Mouse (Mus musculus): ENCODE data around the gene Cfap61. TPM values are rescaled to one million over a fixed set of nuclear protein-coding genes. Genes with fewer than 3 reads are reported as not detected.

The Cfap61 gene
- total RNA-seq, 1 experiment from 2014 or later = 39.6 TPM

- DNase-seq = no peak
These were observed 76.2 kb downstream of the Cfap61 start for GRCm38 (mm10) chr2:146010816-146011215.

DNA sequence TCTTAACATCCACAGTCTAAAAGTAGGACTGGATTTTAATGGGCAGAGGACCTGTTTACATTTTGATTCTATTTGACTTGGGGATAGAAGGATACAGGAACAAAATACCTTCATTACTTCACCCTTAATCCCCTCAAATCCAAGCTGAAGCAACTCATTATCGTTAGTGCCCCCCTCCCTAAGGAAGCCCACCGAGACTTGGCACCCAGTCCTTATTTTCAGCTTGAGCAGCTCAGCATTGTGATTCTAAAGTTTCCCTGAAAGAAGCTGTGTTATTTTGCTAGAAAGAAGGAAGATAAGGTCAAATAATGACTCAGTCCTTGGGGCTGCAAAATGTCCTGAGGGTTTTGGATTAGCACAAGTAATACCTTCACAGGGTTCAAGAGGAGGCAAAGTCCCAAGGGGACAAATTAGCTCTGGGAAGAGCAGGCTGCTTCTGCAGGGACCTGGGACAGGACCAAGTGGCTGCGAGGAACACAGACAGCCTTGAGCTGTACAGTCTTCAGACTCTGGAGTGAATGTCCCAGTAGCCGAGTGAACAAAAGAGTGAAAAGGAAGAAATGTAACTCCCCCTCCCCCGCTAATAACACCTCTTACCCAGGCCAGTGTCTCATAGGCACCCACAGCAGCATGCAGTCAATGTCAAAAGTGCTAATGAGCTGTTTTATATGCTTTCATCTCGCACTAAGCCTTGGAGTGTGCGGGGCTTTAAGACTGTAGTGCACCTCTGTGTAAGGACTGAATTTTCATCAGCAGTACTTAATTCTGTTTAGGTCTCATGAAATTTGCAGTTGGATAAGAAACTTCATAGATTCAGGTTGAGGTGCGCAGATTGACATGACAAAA, 81.0 kb downstream of the Cfap61 start:
- DNase-seq = no peak

DNA sequence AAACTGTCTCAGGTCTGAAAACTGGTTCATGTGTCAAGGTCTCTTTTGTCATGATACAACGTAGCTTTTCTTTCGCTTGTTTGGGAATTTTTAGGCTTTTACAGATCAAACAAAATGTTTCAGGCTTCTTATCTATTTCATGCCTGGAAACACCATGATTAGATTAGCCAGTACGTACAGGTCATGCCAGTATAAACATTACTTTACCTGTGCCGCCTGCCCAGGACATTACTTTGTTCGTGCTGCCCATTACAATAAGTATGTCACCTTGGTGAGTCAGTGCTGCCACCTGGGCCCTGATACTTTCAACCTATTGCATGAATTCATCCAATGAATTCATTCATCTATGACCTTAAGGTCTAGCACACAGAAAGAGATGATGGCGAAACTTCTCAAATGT, 88.3 kb downstream of the Cfap61 start:
- DNase-seq = no peak

DNA sequence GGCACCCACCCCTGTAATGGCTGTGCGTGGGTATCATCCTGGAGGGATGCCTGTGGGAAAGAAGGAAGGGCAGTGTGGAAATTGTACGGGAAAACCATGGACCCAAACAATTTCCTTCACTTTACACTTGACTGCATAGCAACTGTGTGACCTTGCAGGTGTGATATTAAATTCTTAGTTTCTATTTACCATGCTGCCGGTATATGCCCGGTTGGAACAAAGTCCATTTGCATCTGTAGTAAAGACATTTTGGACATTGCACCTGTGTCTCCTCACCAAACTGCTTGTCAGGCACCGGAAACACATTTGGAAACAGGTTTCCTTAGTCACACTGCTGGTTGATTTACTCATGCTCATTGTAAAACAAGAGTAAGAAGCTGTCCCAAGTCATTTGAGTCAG, 109.1 kb downstream of the Cfap61 start:
- no peak for DNase-seq

- DNase-seq = peak; percentile 12
These were observed 110.6 kb downstream of the Cfap61 start for GRCm38 (mm10) chr2:146044926-146045890.

- no peak for DNase-seq
These were observed 113.1 kb downstream of the Cfap61 start for GRCm38 (mm10) chr2:146047691-146048090.

- DNase-seq = no peak
These were observed 113.7 kb downstream of the Cfap61 start for GRCm38 (mm10) chr2:146048221-146048829.

DNA sequence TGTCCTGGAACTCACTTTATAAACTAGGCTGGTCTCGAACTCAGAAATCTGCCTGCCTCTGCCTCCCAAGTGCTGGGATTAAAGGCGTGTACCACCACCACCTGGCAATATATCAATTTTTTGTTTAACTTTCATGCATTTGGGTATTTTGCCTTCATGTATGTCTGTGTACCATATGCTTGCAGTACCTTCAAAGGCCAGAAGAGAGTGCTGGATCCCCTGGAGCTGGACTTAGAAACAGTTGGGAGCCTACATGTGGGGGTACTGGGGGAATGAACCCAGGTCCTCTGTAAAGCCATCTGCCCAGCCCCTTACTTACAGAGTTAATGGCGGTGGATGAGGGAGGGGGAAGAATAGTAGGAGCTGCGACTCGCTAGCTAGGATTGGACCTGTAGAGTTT, 114.8 kb downstream of the Cfap61 start:
- no peak for DNase-seq

- no peak for DNase-seq
These were observed 115.5 kb downstream of the Cfap61 start for GRCm38 (mm10) chr2:146050069-146050468.

DNA sequence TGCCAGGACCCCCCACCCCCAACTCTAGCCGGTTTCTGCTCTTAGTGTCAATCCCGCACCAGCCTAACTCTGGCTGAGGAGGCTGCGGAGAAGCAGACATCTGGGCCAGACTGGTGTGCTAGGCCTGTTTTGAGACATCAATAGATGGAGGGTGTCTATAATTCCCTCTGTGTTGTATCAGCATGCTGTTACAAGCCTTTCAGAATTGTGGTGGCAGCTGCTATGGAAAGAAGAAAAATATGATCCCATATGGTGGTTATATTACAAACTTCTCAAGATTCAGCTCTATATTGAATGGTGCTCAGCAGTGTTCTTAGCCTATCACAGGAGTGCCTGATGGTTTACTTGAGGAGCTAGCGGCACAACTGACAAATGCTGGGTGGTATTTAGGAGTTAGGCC, 116.8 kb downstream of the Cfap61 start:
- no peak for DNase-seq

- DNase-seq = no peak
These were observed 122.5 kb downstream of the Cfap61 start for GRCm38 (mm10) chr2:146057123-146057522.

GRCm38 (mm10) chr2:146058791-146059190, 124.2 kb downstream of the Cfap61 start:
- DNase-seq = no peak

- DNase-seq = no peak
These were observed 127.1 kb downstream of the Cfap61 start for GRCm38 (mm10) chr2:146061421-146062300.

DNA sequence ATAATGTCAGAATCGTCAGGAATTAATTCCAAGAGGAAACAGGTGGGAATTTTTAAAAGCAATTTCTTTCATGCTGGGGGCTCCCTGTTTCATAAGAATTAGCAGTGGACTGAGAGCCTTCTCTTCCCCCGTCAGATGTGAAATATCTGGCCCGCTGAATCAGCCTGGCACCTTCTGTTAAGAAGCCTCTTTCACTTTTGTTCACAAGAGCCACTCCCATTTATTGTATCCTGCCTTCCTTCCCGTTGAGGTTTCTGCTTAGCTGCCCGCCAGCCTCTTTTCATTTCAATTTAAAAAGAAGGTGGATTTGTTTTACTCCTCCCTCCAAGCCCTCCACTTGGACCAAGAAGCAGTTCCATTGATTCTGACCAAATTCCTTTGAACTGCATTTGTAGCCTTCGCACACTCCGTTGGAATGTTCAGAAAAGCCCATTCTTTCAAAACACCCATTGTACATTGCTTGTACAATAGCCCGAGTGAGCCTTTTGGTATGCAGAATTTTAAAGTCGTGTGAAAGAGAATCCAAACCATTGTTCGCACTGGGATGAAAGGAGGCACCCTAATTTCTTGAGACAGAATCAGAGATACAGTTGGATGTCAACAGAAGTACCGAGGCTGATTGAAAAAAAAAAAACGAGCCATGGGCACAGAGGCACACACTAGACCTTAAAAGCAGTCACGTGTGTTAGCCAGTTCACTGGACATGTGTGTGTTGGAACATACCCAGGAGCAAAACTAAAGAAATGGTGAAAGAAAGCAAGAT, 127.9 kb downstream of the Cfap61 start:
- no peak for DNase-seq

- DNase-seq = no peak
These were observed 128.8 kb downstream of the Cfap61 start for GRCm38 (mm10) chr2:146063093-146064074.

- DNase-seq = no peak
These were observed 132.8 kb downstream of the Cfap61 start for GRCm38 (mm10) chr2:146067364-146067763.

GRCm38 (mm10) chr2:146073300-146073699, 138.7 kb downstream of the Cfap61 start:
- no peak for DNase-seq

DNA sequence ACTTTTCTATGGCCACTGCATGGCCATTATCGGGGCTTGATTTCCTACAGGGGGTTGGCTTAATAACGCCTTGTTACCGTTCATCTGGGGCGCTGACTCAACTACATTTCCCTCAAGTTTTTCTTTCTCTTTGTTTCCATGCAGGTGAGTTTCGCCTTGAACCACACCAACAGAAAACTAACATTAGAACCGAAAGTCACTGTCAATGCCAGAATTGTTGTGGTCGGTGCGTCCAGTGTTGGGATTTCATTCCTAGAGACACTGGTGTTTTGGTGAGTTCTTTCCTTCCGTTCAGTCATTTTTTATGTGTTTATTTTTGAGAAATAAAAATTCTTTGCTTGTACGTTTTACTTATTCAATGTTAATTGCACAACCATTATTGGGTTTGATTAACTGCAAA, 142.5 kb downstream of the Cfap61 start:
- no peak for DNase-seq

DNA sequence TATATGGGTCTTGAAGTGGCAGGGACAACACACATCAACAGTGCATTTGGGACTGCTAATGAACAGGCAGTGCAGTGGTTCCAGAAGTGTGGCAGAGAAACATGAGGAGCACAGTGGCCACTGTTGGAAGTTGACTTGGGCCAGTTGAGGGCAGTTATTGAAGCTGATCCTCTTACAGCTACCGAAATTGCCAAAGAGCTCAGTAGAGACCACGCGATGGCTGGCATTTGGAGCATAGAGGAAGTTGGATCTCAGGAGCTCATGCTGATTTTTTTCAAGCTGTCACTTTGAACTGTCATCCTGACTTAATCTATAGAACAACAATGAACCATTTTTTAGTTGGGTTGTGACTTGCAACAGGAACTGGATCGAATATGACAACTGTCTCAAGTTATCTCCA, 145.7 kb downstream of the Cfap61 start:
- no peak for DNase-seq

Data from adrenal gland, postnatal 14 days (tissue).